Mouse (Mus musculus) megakaryocyte-erythroid progenitor cell, adult 5-6 weeks (primary cell): ENCODE measurements around the gene Gsk3b. TPM values are rescaled to one million over a fixed set of nuclear protein-coding genes. Genes with fewer than 3 reads are reported as not detected.
"Not testable (repeated sequence)": the region's sequence is repeated elsewhere in the genome, so short reads cannot be mapped to it uniquely, and the experiment has no call there.

Source experiments
- ATAC-seq: replicated peaks from 2 replicates; pipeline ENCODE4 v1.8.0; 2016; ENCODE audit warnings: mild to moderate bottlenecking, inconsistent platforms; ENCODE audit not compliant: severe bottlenecking, poor library complexity, low FRiP score, low TSS enrichment
- total RNA-seq, 2 experiments: library from RNA; stranded (forward) in 1 of 2; stranded (reverse) in 1 of 2; fragments of 200-1000, 215-1000 nt in 1 of 2; fragments of >200 nt in 1 of 2; fragmentation: Nextera tagmentation in 1 of 2; gene quantifications; 2 replicates each; pipeline ENCODE4 v1.2.3; 2014 to 2017

Gene Gsk3b
- 34.1 and 54.9 TPM in 2 replicates for total RNA-seq (2014; fragmentation: Nextera tagmentation)
- total RNA-seq (2017): 31.8 and 44.1 TPM in 2 replicates

- peak; percentile 88 for ATAC-seq
Observed at GRCm38 (mm10) chr16:38088629-38089446, at the start of gene Gsk3b. Gsk3b (plus strand) TSS chr16:38089001.

- no peak for ATAC-seq
Observed at GRCm38 (mm10) chr16:38042160-38042559, 46.6 kb upstream of the Gsk3b start.

GRCm38 (mm10) chr16:38044551-38044950 lies 44.2 kb upstream of the Gsk3b start:
- ATAC-seq: no peak

GRCm38 (mm10) chr16:38047781-38048558 lies 40.8 kb upstream of the Gsk3b start:
- ATAC-seq: no peak

- no peak for ATAC-seq
Observed at GRCm38 (mm10) chr16:38057898-38058297, 30.9 kb upstream of the Gsk3b start.

GRCm38 (mm10) chr16:38058836-38059235 lies 30.0 kb upstream of the Gsk3b start:
- ATAC-seq: no peak

GRCm38 (mm10) chr16:38059631-38060030 lies 29.2 kb upstream of the Gsk3b start:
- no peak for ATAC-seq

- not testable (repeated sequence) for ATAC-seq
Observed at GRCm38 (mm10) chr16:38073859-38074631, 14.8 kb upstream of the Gsk3b start.

- ATAC-seq: no peak
Observed at GRCm38 (mm10) chr16:38080201-38080600, 8.6 kb upstream of the Gsk3b start.

GRCm38 (mm10) chr16:38087231-38087630 lies 1.6 kb upstream of the Gsk3b start:
- no peak for ATAC-seq

- ATAC-seq: no peak
Observed at GRCm38 (mm10) chr16:38087645-38088125, 1.1 kb upstream of the Gsk3b start.

GRCm38 (mm10) chr16:38088126-38088628 lies 624 bp upstream of the Gsk3b start:
- 0 out of 2 replicates have a peak, but pooled peaks have one; percentile 0 for ATAC-seq

GRCm38 (mm10) chr16:38089447-38090170 lies 808 bp downstream of the Gsk3b start:
- 0 out of 2 replicates have a peak, but pooled peaks have one; percentile 0 for ATAC-seq

- no peak for ATAC-seq
Observed at GRCm38 (mm10) chr16:38090341-38091005, 1.7 kb downstream of the Gsk3b start.

GRCm38 (mm10) chr16:38091041-38091440 lies 2.2 kb downstream of the Gsk3b start:
- no peak for ATAC-seq

GRCm38 (mm10) chr16:38091706-38092105 lies 2.9 kb downstream of the Gsk3b start:
- no peak for ATAC-seq

- no peak for ATAC-seq
Observed at GRCm38 (mm10) chr16:38092598-38092997, 3.8 kb downstream of the Gsk3b start.

- no peak for ATAC-seq
Observed at GRCm38 (mm10) chr16:38095181-38095851, 6.5 kb downstream of the Gsk3b start.
